Mouse (Mus musculus) MEL (cell line): ENCODE data around the gene Supt3. TPM values are rescaled to one million over a fixed set of nuclear protein-coding genes. Genes with fewer than 3 reads are reported as not detected.
A peak's percentile ranks its signal among the peaks of the same experiment; 100 is the strongest.

Experiments
- DNase-seq: peaks from one replicate; pipeline ENCODE4 v3.0.0; 2011; ENCODE audit warnings: low read depth, low spot score
- H3K27ac ChIP-seq: 2 replicates; pipeline ENCODE4 v1.5.1; 2012; ENCODE audit warnings: low read depth, mild to moderate bottlenecking, control low read depth, low read length, moderate library complexity; ENCODE audit not compliant: control insufficient read depth
- H3K27me3 ChIP-seq, 2 experiments: fragments of 150-350 bp in 1 of 2; sonication (generic) in 1 of 2; 2 replicates each; pipeline ENCODE4 v1.6.1; 2012; ENCODE audit warnings: low read length in 2 of 2, mild to moderate bottlenecking in 2 of 2, improper control_type of control experiment in 1 of 2, moderate library complexity in 1 of 2; ENCODE audit not compliant: insufficient read depth in 2 of 2, control insufficient read depth in 1 of 2
- H3K36me3 ChIP-seq, 2 experiments: 2 replicates each; pipeline ENCODE4 v1.6.1; 2012 to 2014; ENCODE audit warnings: low read length in 2 of 2, improper control_type of control experiment in 1 of 2, inconsistent platforms in 1 of 2, mild to moderate bottlenecking in 1 of 2; ENCODE audit not compliant: insufficient read depth in 2 of 2, control insufficient read depth in 1 of 2
- H3K4me1 ChIP-seq, 2 experiments: fragments of 150-350 bp in 1 of 2; sonication (generic) in 1 of 2; 2 replicates each; pipeline ENCODE4 v1.6.1; 2012; ENCODE audit warnings: low read length in 2 of 2, improper control_type of control experiment in 1 of 2, mild to moderate bottlenecking in 1 of 2; ENCODE audit not compliant: insufficient read depth in 2 of 2, control insufficient read depth in 1 of 2
- H3K4me3 ChIP-seq, 2 experiments: fragments of 150-350 bp in 1 of 2; sonication (generic) in 1 of 2; 2 replicates each; pipeline ENCODE4 v1.5.1; 2012; ENCODE audit warnings: low read depth in 2 of 2, low read length in 2 of 2, mild to moderate bottlenecking in 2 of 2, moderate library complexity in 2 of 2, control low read depth in 1 of 2, improper control_type of control experiment in 1 of 2; ENCODE audit not compliant: control insufficient read depth in 1 of 2, insufficient read depth in 1 of 2
- H3K79me2 ChIP-seq: 2 replicates; pipeline ENCODE4 v1.6.1; 2012; ENCODE audit warnings: mild to moderate bottlenecking, low read length, moderate library complexity; ENCODE audit not compliant: control insufficient read depth, poor library complexity, insufficient read depth
- H3K9ac ChIP-seq: 2 replicates; pipeline ENCODE4 v1.6.1; 2012; ENCODE audit warnings: low read depth, mild to moderate bottlenecking, control low read depth, low read length, moderate library complexity; ENCODE audit not compliant: control insufficient read depth, poor library complexity, severe bottlenecking
- H3K9me3 ChIP-seq: fragments of 150-350 bp; sonication (generic); replicated peaks from 2 replicates; pipeline ENCODE4 v1.6.1; 2012; ENCODE audit warnings: mild to moderate bottlenecking, low read length, improper control_type of control experiment, moderate library complexity; ENCODE audit not compliant: insufficient read depth
- BHLHE40 ChIP-seq: IDR thresholded peaks from 2 replicates; pipeline ENCODE4 v1.6.1; 2012; ENCODE audit warnings: low read depth, mild to moderate bottlenecking, inconsistent platforms, low read length, improper control_type of control experiment, borderline replicate concordance
- CHD1 ChIP-seq: IDR thresholded peaks from 2 replicates; pipeline ENCODE4 v1.6.1; 2012; ENCODE audit warnings: low read depth, mild to moderate bottlenecking, inconsistent platforms, low read length, improper control_type of control experiment
- CHD2 ChIP-seq: IDR thresholded peaks from 2 replicates; pipeline ENCODE4 v1.6.1; 2011; ENCODE audit warnings: low read length, improper control_type of control experiment
- CTCF ChIP-seq, 3 experiments: IDR thresholded peaks in 2 of 3; conservative IDR thresholded peaks in 1 of 3; 2 replicates each; pipeline ENCODE4 v1.5.1; 2011 to 2012; ENCODE audit warnings: low read length in 3 of 3, low read depth in 2 of 3, mild to moderate bottlenecking in 2 of 3, improper control_type of control experiment in 1 of 3, inconsistent platforms in 1 of 3, mixed read lengths in 1 of 3, moderate library complexity in 1 of 3; ENCODE audit not compliant: control insufficient read depth in 1 of 3, insufficient read depth in 1 of 3, poor library complexity in 1 of 3, severe bottlenecking in 1 of 3
- E2F4 ChIP-seq: IDR thresholded peaks from 2 replicates; pipeline ENCODE4 v1.6.1; 2011; ENCODE audit warnings: low read depth, low read length, improper control_type of control experiment, borderline replicate concordance
- ELF1 ChIP-seq: IDR thresholded peaks from 2 replicates; pipeline ENCODE4 v1.6.1; 2014; ENCODE audit warnings: low read depth, mild to moderate bottlenecking, inconsistent platforms, low read length, improper control_type of control experiment, moderate library complexity
- EP300 ChIP-seq, 2 experiments: IDR thresholded peaks; 2 replicates each; pipeline ENCODE4 v1.6.1; 2011; ENCODE audit warnings: improper control_type of control experiment in 2 of 2, low read length in 2 of 2, low read depth in 1 of 2, mild to moderate bottlenecking in 1 of 2
- ETS1 ChIP-seq: IDR thresholded peaks from 2 replicates; pipeline ENCODE4 v1.6.1; 2012; ENCODE audit warnings: low read depth, mild to moderate bottlenecking, inconsistent platforms, low read length, improper control_type of control experiment, moderate library complexity
- GABPA ChIP-seq: IDR thresholded peaks from 2 replicates; pipeline ENCODE4 v1.6.1; 2012; ENCODE audit warnings: low read depth, mild to moderate bottlenecking, inconsistent platforms, low read length, improper control_type of control experiment, moderate library complexity
- HCFC1 ChIP-seq: IDR thresholded peaks from 2 replicates; pipeline ENCODE4 v1.6.1; 2012; ENCODE audit warnings: low read depth, mild to moderate bottlenecking, inconsistent platforms, low read length, improper control_type of control experiment, moderate library complexity
- JUND ChIP-seq: IDR thresholded peaks from 2 replicates; pipeline ENCODE4 v1.6.1; 2011; ENCODE audit warnings: low read depth, mild to moderate bottlenecking, improper control_type of control experiment, low read length
- KAT2A ChIP-seq: conservative IDR thresholded peaks from 2 replicates; pipeline ENCODE4 v1.6.1; 2012; ENCODE audit warnings: low read depth, low read length, improper control_type of control experiment, inconsistent platforms
- MAFK ChIP-seq: IDR thresholded peaks from 2 replicates; pipeline ENCODE4 v1.6.1; 2011; ENCODE audit warnings: low read depth, mild to moderate bottlenecking, low read length, improper control_type of control experiment, borderline replicate concordance
- MAX ChIP-seq: IDR thresholded peaks from 2 replicates; pipeline ENCODE4 v1.6.1; 2011; ENCODE audit warnings: low read length, improper control_type of control experiment
- MAZ ChIP-seq: IDR thresholded peaks from 2 replicates; pipeline ENCODE4 v1.6.1; 2012; ENCODE audit warnings: low read depth, mild to moderate bottlenecking, inconsistent platforms, low read length, improper control_type of control experiment
- MXI1 ChIP-seq: IDR thresholded peaks from 2 replicates; pipeline ENCODE4 v1.6.1; 2011; ENCODE audit warnings: mild to moderate bottlenecking, low read depth, low read length, improper control_type of control experiment
- MYB ChIP-seq: IDR thresholded peaks from 2 replicates; pipeline ENCODE4 v1.6.1; 2011; ENCODE audit warnings: mild to moderate bottlenecking, low read depth, low read length, improper control_type of control experiment
- NELFE ChIP-seq: IDR thresholded peaks from 2 replicates; pipeline ENCODE4 v1.6.1; 2011; ENCODE audit warnings: low read depth, low read length, improper control_type of control experiment
- NRF1 ChIP-seq: IDR thresholded peaks from 2 replicates; pipeline ENCODE4 v1.6.1; 2014; ENCODE audit warnings: low read depth, mild to moderate bottlenecking, inconsistent platforms, low read length, improper control_type of control experiment, moderate library complexity; ENCODE audit not compliant: poor library complexity, insufficient read depth, severe bottlenecking
- POLR2A ChIP-seq, 2 experiments: IDR thresholded peaks; 2 replicates each; pipeline ENCODE4 v1.6.1; 2011 to 2012; ENCODE audit warnings: low read length in 2 of 2, mild to moderate bottlenecking in 2 of 2, control low read depth in 1 of 2, improper control_type of control experiment in 1 of 2, low read depth in 1 of 2, moderate library complexity in 1 of 2; ENCODE audit not compliant: control insufficient read depth in 1 of 2, insufficient read depth in 1 of 2, poor library complexity in 1 of 2
- POLR2AphosphoS2 ChIP-seq: IDR thresholded peaks from 2 replicates; pipeline ENCODE4 v1.6.1; 2011; ENCODE audit warnings: low read length, improper control_type of control experiment
- RAD21 ChIP-seq: IDR thresholded peaks from 2 replicates; pipeline ENCODE4 v1.6.1; 2011; ENCODE audit warnings: mild to moderate bottlenecking, low read depth, low read length, improper control_type of control experiment
- RCOR1 ChIP-seq: IDR thresholded peaks from 2 replicates; pipeline ENCODE4 v1.6.1; 2012; ENCODE audit warnings: low read depth, mild to moderate bottlenecking, inconsistent platforms, low read length, improper control_type of control experiment
- SIN3A ChIP-seq: IDR thresholded peaks from 2 replicates; pipeline ENCODE4 v1.6.1; 2012; ENCODE audit warnings: low read length, improper control_type of control experiment, inconsistent platforms
- TAL1 ChIP-seq: IDR thresholded peaks from 2 replicates; pipeline ENCODE4 v1.6.1; 2012; ENCODE audit warnings: mild to moderate bottlenecking, inconsistent platforms, low read length, moderate library complexity, mixed read lengths
- TBP ChIP-seq: IDR thresholded peaks from 2 replicates; pipeline ENCODE4 v1.8.0; 2011; ENCODE audit warnings: low read depth, low read length, improper control_type of control experiment
- TCF12 ChIP-seq: IDR thresholded peaks from 2 replicates; pipeline ENCODE4 v1.6.1; 2014; ENCODE audit warnings: low read depth, mild to moderate bottlenecking, inconsistent platforms, low read length, improper control_type of control experiment, moderate library complexity
- UBTF ChIP-seq: IDR thresholded peaks from 2 replicates; pipeline ENCODE4 v1.6.1; 2012; ENCODE audit warnings: low read depth, mild to moderate bottlenecking, inconsistent platforms, low read length, improper control_type of control experiment, moderate library complexity, borderline replicate concordance; ENCODE audit not compliant: insufficient read depth
- USF1 ChIP-seq: IDR thresholded peaks from 2 replicates; pipeline ENCODE4 v1.6.1; 2014; ENCODE audit warnings: low read depth, mild to moderate bottlenecking, inconsistent platforms, low read length, improper control_type of control experiment, moderate library complexity
- ZC3H11A ChIP-seq: IDR thresholded peaks from 2 replicates; pipeline ENCODE4 v1.6.1; 2012; ENCODE audit warnings: low read depth, mild to moderate bottlenecking, inconsistent platforms, low read length, improper control_type of control experiment
- ZKSCAN1 ChIP-seq: IDR thresholded peaks from 2 replicates; pipeline ENCODE4 v1.6.1; 2012; ENCODE audit warnings: low read depth, mild to moderate bottlenecking, inconsistent platforms, low read length, improper control_type of control experiment, moderate library complexity
- ZMIZ1 ChIP-seq: IDR thresholded peaks from 2 replicates; pipeline ENCODE4 v1.6.1; 2012; ENCODE audit warnings: low read depth, mild to moderate bottlenecking, inconsistent platforms, low read length, improper control_type of control experiment, moderate library complexity
- polyA plus RNA-seq, 2 experiments: library from polyadenylated mRNA; stranded (reverse) in 1 of 2; unstranded in 1 of 2; fragments of >175 nt in 1 of 2; fragments of >200 nt in 1 of 2; gene quantifications; 2 replicates each; pipeline versions ENCODE4 v1.2.1 to v1.2.4; 2012; ENCODE audit warnings: low replicate concordance in 2 of 2, low read depth in 1 of 2; ENCODE audit not compliant: insufficient read length in 2 of 2, insufficient read depth in 1 of 2, missing spikeins in 1 of 2
- total RNA-seq: library from RNA; depleted of rRNA; stranded (reverse); fragments of 300-350 nt; gene quantifications from 2 replicates; pipeline ENCODE4 v1.2.3, GENCODE M21; 2012

Supt3 gene
- total and polyA plus RNA-seq, 3 experiments, result 7.0 to 28.6 TPM; not detected in 1

DNA sequence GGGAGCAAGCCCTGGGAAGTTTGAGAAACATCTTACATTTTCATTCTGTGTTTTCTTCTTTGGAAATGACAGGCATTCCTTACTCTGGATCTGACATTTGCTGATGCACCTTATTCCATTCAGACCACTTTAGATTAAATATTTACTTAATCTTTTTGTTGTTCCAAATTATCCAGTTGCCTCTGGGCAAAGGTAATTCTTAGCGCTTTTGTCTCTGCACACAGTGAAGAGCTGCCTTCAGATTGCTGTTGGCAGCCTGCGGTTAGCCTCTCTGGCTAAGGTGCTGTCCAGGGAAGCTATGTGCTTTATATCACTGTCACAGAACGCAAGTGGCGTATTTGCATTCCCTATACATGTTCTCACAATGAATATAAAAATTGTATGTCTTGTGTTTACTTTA is 226.4 kb downstream of the Supt3 start:
- H3K79me2 ChIP-seq, result no peaks in the 10 kb centered on the region
- DNase-seq, result no peak
- H3K9me3 ChIP-seq, result no peaks in the 10 kb centered on the region

DNA sequence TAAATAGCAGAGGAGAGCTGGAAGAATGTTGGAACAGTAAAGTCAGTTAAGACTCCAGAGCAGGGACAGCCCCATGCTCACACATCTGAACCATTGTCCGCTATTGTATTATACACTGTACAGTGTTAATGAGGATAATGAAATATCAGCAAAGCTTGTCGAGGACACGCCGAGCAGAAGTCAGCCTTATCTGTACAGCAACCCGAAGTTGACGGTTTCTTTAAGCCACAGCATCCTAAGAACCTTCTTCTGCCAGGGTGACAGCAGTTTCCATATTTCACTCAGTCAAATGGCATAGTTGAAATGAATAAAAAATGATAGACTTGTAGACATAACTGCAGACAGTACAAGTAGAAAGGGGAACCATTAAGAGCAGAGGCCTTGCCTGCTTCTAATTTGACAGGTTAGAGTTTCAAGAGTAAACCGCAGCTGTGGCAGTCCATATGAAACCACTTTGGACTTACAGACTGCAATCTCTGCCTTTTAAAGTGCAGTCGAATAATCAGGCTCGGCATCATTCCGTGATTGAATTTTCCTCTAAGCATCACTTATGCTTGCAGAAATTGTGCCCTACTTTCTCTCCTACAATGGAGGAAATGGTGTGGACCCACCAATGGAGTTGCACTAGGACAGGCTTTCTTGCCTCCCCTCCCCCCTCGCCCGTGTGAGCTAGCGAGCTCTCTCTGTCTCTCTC is 227.7 kb downstream of the Supt3 start:
- Histone ChIP-seq H3K36me3 (peaks cover 0 to 20% of the 10 kb centered on the region in 2 experiments; a peak in 3 of 4 replicates), H3K4me1 (peaks cover 8 to 10% of the 10 kb centered on the region in 2 experiments; a peak in 3 of 4 replicates), H3K9ac (no peak overlapping the region), H3K27ac (peak overlapping the region; percentile 14; the same call in 1 of the 2 replicates), H3K79me2 (no peaks in the 10 kb centered on the region), H3K4me3 (no peak overlapping the region), H3K9me3 (no peaks in the 10 kb centered on the region), H3K27me3 (no peaks in the 10 kb centered on the region)
- peak; percentile 75 for DNase-seq
- TF ChIP-seq RCOR1 (peak; percentile 10; the same call in 1 of the 2 replicates), POLR2AphosphoS2 (no peak), MXI1 (no peak), MAZ (no peak), HCFC1 (no peak), NELFE (no peak), TCF12 (peak; percentile 35; the same call in 1 of the 2 replicates), ETS1 (no peak), CHD2 (no peak), ZMIZ1 (no peak), ZKSCAN1 (no peak), MAX (no peak), TAL1 (no peak), USF1 (no peak), E2F4 (no peak), JUND (no peak), EP300 (IDR thresholded peaks at IDR 0.05; ENCODE audit: low read depth in 1 of 2, low read length in 2 of 2) (peak; percentile 67 to 80), NRF1 (no peak), CTCF (IDR thresholded peaks at IDR 0.05 in 2 of 3, conservative IDR thresholded peaks at IDR 0.05 in 1 of 3; ENCODE audit: control insufficient read depth in 1 of 3, insufficient read depth in 1 of 3, low read depth in 2 of 3, low read length in 3 of 3, poor library complexity in 1 of 3, severe bottlenecking in 1 of 3) (no peak), SIN3A (no peak), ZC3H11A (no peak), ELF1 (no peak), POLR2A (IDR thresholded peaks at IDR 0.05; ENCODE audit: control insufficient read depth in 1 of 2, insufficient read depth in 1 of 2, low read depth in 1 of 2, low read length in 2 of 2, poor library complexity in 1 of 2) (no peak), MYB (peak; percentile 64), RAD21 (no peak), UBTF (no peak), KAT2A (no peak), MAFK (no peak), GABPA (no peak), CHD1 (no peak), TBP (no peak)

More for the DNA sequence above, 226.4 kb downstream of the Supt3 start:
- Histone ChIP-seq H3K9ac (no peak overlapping the region), H3K27ac (no peak overlapping the region), H3K36me3 (peaks cover 0 to 20% of the 10 kb centered on the region in 2 experiments; a peak in 3 of 4 replicates), H3K4me3 (no peak overlapping the region), H3K4me1 (peaks cover 8 to 10% of the 10 kb centered on the region in 2 experiments; a peak in 3 of 4 replicates), H3K27me3 (no peaks in the 10 kb centered on the region)
- TF ChIP-seq BHLHE40, result no peak
- no peak for TF ChIP-seq ZC3H11A
